Mouse (Mus musculus) limb, embryonic 13.5 days (tissue): ENCODE measurements around the gene Mpo. TPM values are rescaled to one million over a fixed set of nuclear protein-coding genes. Genes with fewer than 3 reads are reported as not detected.

ENCODE experiments used
- ATAC-seq: fragments of 200-750 bp; cut with Nextera tagmentation; 2 replicates; pipeline ENCODE4 v1.8.0; 2017; ENCODE audit warnings: low read depth, moderate number of reproducible peaks, moderate TSS enrichment; ENCODE audit not compliant: low FRiP score
- H3K27ac ChIP-seq: fragments of 300-500 bp; sonication (generic); 2 replicates; pipeline ENCODE4 v1.5.1; 2015; ENCODE audit warnings: inconsistent platforms, mild to moderate bottlenecking, moderate library complexity
- H3K27me3 ChIP-seq: fragments of 300-500 bp; sonication (generic); 2 replicates; pipeline ENCODE4 v1.6.1; 2015; ENCODE audit warnings: mild to moderate bottlenecking, inconsistent platforms
- H3K36me3 ChIP-seq: fragments of 300-500 bp; sonication (generic); 2 replicates; pipeline ENCODE4 v1.6.1; 2015; ENCODE audit warnings: inconsistent platforms, mild to moderate bottlenecking, moderate library complexity
- H3K4me1 ChIP-seq: fragments of 300-500 bp; sonication (generic); 2 replicates; pipeline ENCODE4 v1.6.1; 2015; ENCODE audit warnings: inconsistent platforms
- H3K4me2 ChIP-seq: fragments of 300-500 bp; sonication (generic); replicated peaks from 2 replicates; pipeline ENCODE4 v1.6.1; 2015; ENCODE audit warnings: inconsistent platforms, mild to moderate bottlenecking, moderate library complexity
- H3K4me3 ChIP-seq: fragments of 300-500 bp; sonication (generic); 2 replicates; pipeline ENCODE4 v1.5.1; 2015; ENCODE audit warnings: moderate library complexity, mild to moderate bottlenecking, inconsistent platforms
- H3K9ac ChIP-seq: fragments of 300-500 bp; sonication (generic); 2 replicates; pipeline ENCODE4 v1.6.1; 2015; ENCODE audit warnings: mild to moderate bottlenecking, inconsistent platforms
- H3K9me3 ChIP-seq: fragments of 300-500 bp; sonication (generic); 2 replicates; pipeline ENCODE4 v1.6.1; 2016; ENCODE audit warnings: inconsistent platforms
- WGBS: fragments of 180-500 bp; shearing (Covaris S2); methylation state at CpG from one replicate; pipeline ENCODE4 v1.1.7; 2015; 5-methylcytosine and 5-hydroxymethylcytosine counted together
- polyA plus RNA-seq: library from polyadenylated mRNA; unstranded; fragments of >200 nt; fragmentation: Nextera tagmentation; extraction: Ambion mirVana; gene quantifications from 2 replicates; pipeline ENCODE4 v1.2.1, GENCODE M21; 2015

Mpo gene
- 1.0 and 2.1 TPM in 2 replicates for polyA plus RNA-seq

DNA sequence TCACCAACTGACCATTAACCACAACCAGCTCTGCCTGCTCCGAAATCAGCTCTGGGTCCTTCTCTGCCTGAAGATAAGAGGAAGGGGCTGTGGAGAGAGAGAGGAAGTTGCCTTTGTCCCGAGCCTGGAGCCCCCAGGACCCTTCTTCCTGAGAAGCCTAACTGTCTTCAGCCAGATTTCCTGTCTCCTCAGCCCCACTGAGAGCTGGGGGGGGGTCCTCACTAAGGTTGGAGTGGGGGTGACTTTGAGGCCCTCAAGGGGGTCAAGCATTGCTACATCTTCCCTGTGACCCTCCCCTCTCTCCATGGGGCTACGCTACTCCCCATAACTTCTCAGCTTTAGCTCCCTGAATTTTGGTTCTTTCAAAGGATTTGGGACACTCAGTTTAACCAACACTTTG is at the start of gene Mpo:
TSS of gene Mpo (plus strand) at position 122 of the 400 bp plus-strand sequence.
- ATAC-seq, result no peak
- no peaks in the 10 kb centered on the region for H3K9me3 ChIP-seq
- H3K9ac ChIP-seq, result no peak within 1 kb of the TSS
- H3K4me2 ChIP-seq, result no peak within 1 kb of the TSS
- 0 out of 2 replicates have a peak, but pooled peaks cover 5% of the 10 kb centered on the region for H3K27me3 ChIP-seq
- no peak within 1 kb of the TSS for H3K27ac ChIP-seq
- H3K4me3 ChIP-seq, result no peak within 1 kb of the TSS
- WGBS, result 77% methylated on average over 3 of the region's 3 CpGs
- no peaks in the 10 kb centered on the region for H3K4me1 ChIP-seq
- H3K36me3 ChIP-seq, result no peaks in the 10 kb centered on the region

DNA sequence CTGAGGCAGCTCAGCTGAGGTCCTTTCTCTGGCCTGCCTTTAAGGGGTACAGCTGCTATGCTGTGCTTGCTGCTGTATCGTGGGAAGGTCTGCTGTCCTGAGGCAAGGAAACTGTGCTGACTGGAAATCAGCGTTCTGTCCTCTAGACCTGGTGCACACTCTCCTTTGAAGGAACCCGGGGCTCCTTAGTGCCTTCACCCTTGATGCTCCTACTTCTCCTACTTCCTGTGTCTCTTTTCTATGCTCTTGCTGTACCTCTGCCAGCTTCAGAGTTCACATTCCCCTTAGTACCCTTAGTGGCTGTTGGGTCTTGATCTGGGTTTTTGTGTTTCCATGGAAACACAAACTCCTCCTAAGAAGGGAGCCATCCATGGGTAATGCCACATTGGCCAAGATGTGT is 49.7 kb upstream of the Mpo start:
- Histone ChIP-seq H3K27me3 (0 out of 2 replicates have a peak, but pooled peaks cover under 1% of the 10 kb centered on the region), H3K4me1 (peaks cover 4% of the 10 kb centered on the region; the same call in 1 of the 2 replicates), H3K9ac (no peak overlapping the region), H3K27ac (no peak overlapping the region), H3K9me3 (no peaks in the 10 kb centered on the region), H3K4me2 (no peak overlapping the region), H3K4me3 (no peak overlapping the region), H3K36me3 (peaks cover 56% of the 10 kb centered on the region)
- WGBS, result 98% methylated on average over 3 of the region's 3 CpGs
- ATAC-seq, result no peak

DNA sequence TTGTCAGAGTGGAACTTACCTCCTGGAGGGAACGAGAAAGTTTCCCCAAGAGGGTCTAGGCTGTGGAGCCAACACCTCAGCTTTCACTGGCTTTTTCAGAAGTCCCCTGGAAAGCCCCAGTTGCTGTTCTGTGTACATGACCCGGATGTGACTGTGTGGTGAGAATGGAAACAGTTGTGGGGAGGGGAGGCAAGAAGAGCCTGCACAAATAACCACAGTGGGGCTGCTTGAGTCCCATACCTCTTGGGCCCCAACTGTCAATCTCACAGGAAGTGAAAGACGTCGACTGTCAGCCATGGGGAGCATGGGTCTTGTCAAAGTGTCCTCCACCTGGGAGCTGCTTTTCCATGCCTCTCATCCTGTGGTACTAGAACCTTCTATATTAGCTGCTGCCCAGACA is 48.4 kb upstream of the Mpo start:
- Histone ChIP-seq H3K36me3 (peaks cover 48% of the 10 kb centered on the region), H3K9me3 (no peaks in the 10 kb centered on the region), H3K27me3 (0 out of 2 replicates have a peak, but pooled peaks cover 5% of the 10 kb centered on the region), H3K27ac (no peak overlapping the region), H3K9ac (no peak overlapping the region), H3K4me2 (no peak overlapping the region), H3K4me1 (peaks cover 12% of the 10 kb centered on the region), H3K4me3 (no peak overlapping the region)
- WGBS, result 75% methylated on average over 4 of the region's 4 CpGs
- ATAC-seq, result no peak

DNA sequence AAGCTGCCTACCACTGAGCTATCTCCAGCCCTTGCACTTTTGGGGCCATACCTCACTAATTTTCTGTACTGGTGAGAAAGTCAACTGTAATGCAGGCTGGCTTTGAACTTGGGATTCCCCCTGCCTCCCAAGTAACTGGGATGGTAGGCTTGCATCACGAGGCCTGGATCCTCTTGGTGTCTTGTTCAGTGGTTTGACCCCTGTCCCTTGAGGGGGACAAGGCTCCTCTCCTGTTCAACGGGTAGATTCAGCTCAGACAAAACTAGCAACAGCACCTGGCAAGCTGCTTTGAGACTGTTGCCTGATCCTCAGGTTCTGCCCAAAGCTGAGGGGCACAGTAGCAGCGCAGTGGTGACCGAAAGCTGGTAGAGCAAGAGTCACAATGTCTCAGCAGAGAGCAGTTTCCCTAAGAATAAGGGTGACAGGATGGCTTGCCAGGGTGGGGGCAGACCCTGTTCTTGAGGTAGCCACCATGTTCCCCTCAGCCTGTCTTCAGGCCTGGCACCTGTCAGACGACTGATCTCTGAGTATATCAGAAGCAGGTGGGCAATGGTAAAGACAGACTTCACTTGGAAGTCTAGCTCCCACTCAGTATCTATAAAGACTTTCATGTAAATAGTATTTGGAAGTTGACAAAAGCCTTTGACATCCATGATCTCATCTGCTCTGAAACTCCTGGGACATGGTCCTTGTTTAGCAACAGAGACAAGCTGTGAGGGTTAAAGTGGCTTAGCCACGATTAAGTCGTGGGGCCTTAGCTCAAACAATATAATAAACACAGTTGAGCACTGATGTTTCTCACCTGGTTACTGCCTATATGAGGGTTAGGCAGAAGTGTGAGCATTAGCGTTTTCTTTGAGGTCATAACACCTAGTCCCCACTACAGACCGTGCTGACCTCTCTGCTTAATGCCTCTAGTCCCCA is 47.5 kb upstream of the Mpo start:
- Histone ChIP-seq H3K4me1 (peaks cover 12% of the 10 kb centered on the region), H3K4me3 (no peak overlapping the region), H3K27ac (no peak overlapping the region), H3K9ac (no peak overlapping the region), H3K27me3 (0 out of 2 replicates have a peak, but pooled peaks cover 5% of the 10 kb centered on the region), H3K4me2 (no peak overlapping the region), H3K9me3 (no peaks in the 10 kb centered on the region), H3K36me3 (peaks cover 41% of the 10 kb centered on the region)
- 84% methylated on average over 9 of the region's 9 CpGs for WGBS
- ATAC-seq, result no peak

DNA sequence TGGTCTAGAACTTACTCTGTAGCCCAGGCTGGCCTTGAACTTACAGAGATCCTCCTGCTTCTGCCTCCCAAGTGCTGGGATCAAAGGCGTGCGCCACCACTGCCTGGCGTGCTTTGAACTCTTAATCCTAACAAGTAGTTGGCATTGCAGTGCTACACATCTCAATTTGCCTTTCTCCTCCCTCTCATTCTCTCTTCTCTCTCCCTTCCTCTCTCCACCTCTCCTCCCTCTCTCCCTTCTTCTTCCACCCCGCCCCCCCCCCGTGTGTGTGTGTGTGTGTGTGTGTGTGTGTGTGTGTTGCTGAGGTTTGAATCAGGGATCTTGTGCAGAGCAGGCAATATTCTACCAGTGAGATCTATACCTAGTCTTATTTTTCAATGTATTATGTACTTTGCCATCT is 46.1 kb upstream of the Mpo start:
- Histone ChIP-seq H3K4me1 (peaks cover 12% of the 10 kb centered on the region), H3K9ac (no peak overlapping the region), H3K4me3 (no peak overlapping the region), H3K27me3 (0 out of 2 replicates have a peak, but pooled peaks cover 5% of the 10 kb centered on the region), H3K9me3 (no peaks in the 10 kb centered on the region), H3K4me2 (no peak overlapping the region), H3K27ac (no peak overlapping the region), H3K36me3 (peaks cover 33% of the 10 kb centered on the region)
- 84% methylated on average over 5 of the region's 5 CpGs for WGBS
- no peak for ATAC-seq

DNA sequence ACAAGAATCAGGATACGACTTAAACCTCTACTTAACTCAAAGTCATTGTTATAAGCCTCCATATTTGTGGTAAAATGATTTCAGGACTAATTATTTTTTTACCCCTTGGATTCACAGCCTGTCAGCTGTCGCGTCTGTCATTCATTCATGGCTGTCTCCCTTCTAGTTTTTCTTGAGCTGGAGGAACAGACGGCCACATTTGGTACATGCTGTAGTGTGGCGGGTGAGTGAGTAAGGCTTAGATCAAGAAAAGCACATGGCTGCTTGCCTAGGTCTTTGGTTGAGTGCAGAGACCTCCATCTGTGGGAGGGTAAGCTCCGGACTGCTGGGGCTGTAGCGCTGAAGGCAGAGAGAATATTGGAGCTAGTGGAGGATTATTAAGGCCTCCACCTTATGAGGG is 45.7 kb upstream of the Mpo start:
- no peaks in the 10 kb centered on the region for H3K9me3 ChIP-seq
- WGBS, result 87% methylated on average over 7 of the region's 7 CpGs
- ATAC-seq, result no peak
- peaks cover 12% of the 10 kb centered on the region for H3K4me1 ChIP-seq
- 0 out of 2 replicates have a peak, but pooled peaks cover 5% of the 10 kb centered on the region for H3K27me3 ChIP-seq
- no peak overlapping the region for H3K4me3 ChIP-seq
- no peak overlapping the region for H3K9ac ChIP-seq
- no peak overlapping the region for H3K4me2 ChIP-seq
- H3K36me3 ChIP-seq, result peaks cover 28% of the 10 kb centered on the region
- no peak overlapping the region for H3K27ac ChIP-seq

DNA sequence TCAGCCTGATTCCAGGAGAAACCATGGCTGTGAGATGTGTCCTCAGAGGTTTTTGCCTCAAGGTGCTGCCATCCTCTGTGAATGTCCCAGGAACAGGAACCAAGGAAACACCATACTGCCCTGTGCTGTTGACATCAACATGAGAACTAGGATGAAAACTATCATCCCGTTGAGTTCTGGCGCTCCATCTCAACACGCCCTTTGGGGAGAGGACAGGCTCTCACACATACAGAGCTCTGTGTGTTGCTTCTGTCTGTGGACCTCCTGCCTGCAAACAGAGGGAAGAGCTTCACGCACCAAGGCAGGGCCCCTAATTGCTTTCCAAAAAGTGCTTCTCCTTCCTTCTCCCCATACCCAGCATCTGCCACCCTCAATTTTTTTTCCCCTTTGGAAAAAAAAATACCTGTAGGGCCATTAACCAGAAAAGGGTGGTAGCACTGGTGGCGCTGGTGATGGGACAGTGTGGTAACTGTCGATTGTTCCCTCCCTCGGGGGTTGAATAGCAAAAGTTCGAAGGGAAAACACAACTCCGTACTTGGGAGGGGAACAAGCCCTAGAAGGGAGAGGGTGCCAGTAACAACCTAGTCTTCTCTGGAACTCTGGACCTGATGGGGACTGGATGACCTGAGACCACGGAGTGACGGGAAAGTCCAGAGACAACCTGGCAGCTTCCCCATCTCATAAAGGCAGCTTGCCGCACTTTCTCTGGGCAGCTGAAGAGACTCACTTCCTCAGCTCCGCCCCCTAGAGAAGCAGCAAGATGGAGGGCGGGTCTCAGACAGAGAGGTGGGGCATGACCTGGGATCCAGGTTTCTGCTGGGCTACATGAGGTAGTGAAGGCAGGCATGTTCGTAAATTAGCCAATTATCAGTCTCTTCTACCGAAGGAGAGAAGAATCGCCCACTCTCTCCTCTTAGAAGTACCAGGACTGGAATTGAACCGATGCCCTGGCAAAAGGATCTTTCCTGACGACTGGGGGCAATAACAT is 45.0 kb upstream of the Mpo start:
- Histone ChIP-seq H3K4me2 (peak overlapping the region; percentile 44), H3K9me3 (no peaks in the 10 kb centered on the region), H3K27me3 (0 out of 2 replicates have a peak, but pooled peaks cover 5% of the 10 kb centered on the region), H3K4me1 (peaks cover 12% of the 10 kb centered on the region), H3K4me3 (peak overlapping the region; percentile 10; the same call in 1 of the 2 replicates), H3K27ac (no peak overlapping the region), H3K9ac (no peak overlapping the region), H3K36me3 (peaks cover 23% of the 10 kb centered on the region)
- WGBS, result 30% methylated on average over 19 of the region's 19 CpGs
- ATAC-seq, result no peak

DNA sequence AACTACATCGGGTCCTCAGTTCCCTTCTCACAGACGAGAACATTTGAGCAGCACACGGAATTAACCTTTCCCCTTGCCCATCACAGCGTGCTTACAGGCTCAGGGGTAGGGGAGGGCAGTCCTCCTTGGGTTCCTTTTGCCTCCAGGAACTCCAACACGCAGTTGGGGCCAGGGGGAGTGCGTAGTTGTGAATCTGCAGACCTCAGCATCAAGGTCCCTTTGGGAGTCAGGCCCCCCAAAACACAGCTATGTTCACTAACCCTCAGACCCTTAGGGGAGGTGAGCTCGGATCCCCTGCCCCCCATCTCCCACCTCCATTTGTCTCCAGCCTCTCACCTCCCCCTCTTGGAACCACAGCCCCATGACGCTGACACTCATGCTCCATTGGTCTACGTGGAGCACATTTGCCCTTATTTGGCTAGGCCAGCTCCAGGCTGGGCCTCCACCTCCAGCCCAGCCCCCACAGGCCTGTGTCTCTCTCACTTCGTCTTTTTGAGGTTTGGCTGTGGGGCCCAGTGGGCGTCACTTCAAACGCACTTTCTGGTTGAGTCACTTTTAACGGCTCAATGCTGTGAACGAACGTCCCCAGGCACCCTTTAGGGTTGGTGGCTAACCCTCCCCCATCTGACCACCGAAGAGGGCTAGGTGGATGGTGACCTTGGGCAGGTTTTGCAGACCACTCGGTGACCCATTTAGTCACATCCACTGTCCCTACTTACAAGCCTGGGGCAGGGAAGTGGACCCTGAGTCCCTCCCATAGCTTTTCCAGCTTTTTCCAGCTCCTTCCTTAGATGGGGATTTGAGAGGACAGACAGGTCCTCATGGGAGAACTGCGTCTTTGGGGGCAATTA is 44.0 kb upstream of the Mpo start:
- Histone ChIP-seq H3K4me1 (peaks cover 12% of the 10 kb centered on the region), H3K9me3 (no peaks in the 10 kb centered on the region), H3K27ac (no peak overlapping the region), H3K4me3 (no peak overlapping the region), H3K9ac (no peak overlapping the region), H3K27me3 (0 out of 2 replicates have a peak, but pooled peaks cover 5% of the 10 kb centered on the region), H3K4me2 (peak overlapping the region; percentile 44), H3K36me3 (peaks cover 13% of the 10 kb centered on the region)
- ATAC-seq, result no peak
- 37% methylated on average over 18 of the region's 18 CpGs for WGBS

DNA sequence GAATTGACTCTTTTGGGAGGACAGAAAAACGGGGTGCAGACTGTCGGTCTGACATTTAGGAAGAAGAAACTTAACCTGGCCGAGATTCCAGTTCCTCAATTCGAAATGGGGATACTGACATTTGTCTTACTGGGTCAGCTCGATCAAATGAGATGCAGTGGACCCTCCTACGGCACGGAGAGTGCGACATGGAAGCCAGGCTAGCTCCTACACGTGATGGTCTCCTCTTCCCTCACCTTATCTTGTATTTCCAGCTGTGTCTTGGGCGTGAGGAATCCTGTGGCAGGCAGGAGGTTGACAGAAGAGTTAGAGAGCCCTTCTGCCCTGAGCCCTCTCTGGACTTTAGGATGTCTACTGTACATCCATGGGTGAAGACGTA is 43.3 kb upstream of the Mpo start:
- peaks cover 7% of the 10 kb centered on the region for H3K36me3 ChIP-seq
- 81% methylated on average over 11 of the region's 11 CpGs for WGBS
- no peak overlapping the region for H3K27ac ChIP-seq
- peaks cover 12% of the 10 kb centered on the region for H3K4me1 ChIP-seq
- H3K9me3 ChIP-seq, result no peaks in the 10 kb centered on the region
- no peak overlapping the region for H3K9ac ChIP-seq
- H3K27me3 ChIP-seq, result 0 out of 2 replicates have a peak, but pooled peaks cover 5% of the 10 kb centered on the region
- no peak overlapping the region for H3K4me3 ChIP-seq
- H3K4me2 ChIP-seq, result no peak overlapping the region
- no peak for ATAC-seq

DNA sequence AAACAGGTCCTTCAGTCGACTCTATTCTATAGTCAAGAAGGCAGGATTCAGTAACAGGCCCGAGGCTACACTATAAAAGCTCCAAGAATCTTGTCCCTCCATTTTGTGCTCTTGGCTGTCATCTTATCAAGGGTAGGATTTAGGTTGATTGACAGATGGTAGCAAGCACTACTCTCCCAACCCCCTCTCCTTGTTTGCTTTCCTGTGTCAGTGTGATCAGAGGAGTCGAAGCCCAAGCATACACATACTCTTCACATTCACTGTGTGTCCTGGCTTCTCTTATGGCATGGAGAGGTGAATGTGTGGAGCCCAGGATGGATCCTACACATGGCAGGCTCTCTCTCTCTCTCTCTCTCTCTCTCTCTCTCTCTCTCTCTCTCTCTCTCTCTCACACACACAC is 42.9 kb upstream of the Mpo start:
- 0 out of 2 replicates have a peak, but pooled peaks cover 5% of the 10 kb centered on the region for H3K27me3 ChIP-seq
- no peak overlapping the region for H3K4me3 ChIP-seq
- no peak for ATAC-seq
- H3K27ac ChIP-seq, result no peak overlapping the region
- no peak overlapping the region for H3K4me2 ChIP-seq
- H3K9me3 ChIP-seq, result no peaks in the 10 kb centered on the region
- 0 out of 2 replicates have a peak, but pooled peaks cover 2% of the 10 kb centered on the region for H3K36me3 ChIP-seq
- no peak overlapping the region for H3K9ac ChIP-seq
- 78% methylated on average over 3 of the region's 3 CpGs for WGBS
- H3K4me1 ChIP-seq, result peaks cover 12% of the 10 kb centered on the region

DNA sequence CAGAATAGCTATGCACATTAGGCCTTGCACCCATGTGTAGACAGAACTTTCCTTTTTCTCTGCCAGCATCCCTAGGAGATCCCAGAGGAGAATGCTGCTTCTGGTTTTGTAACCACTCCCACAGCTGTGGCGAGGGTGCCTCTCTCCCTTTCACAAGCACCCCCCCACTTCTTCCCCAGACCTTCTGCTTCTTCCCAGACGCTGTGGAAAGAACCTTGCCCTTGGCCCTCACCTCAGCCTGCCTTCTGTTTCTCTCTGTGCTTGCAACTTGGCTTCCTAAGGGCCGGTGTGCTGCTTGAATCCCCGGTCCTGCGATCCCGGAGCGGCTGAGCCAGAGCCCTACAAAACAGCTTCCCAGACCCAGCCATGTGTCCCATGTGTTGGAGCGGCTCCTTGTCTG is 42.4 kb upstream of the Mpo start:
- Histone ChIP-seq H3K27me3 (0 out of 2 replicates have a peak, but pooled peaks cover 5% of the 10 kb centered on the region), H3K9me3 (no peaks in the 10 kb centered on the region), H3K4me1 (peaks cover 12% of the 10 kb centered on the region), H3K9ac (no peak overlapping the region), H3K4me2 (no peak overlapping the region), H3K4me3 (no peak overlapping the region), H3K27ac (no peak overlapping the region), H3K36me3 (no peaks in the 10 kb centered on the region)
- 76% methylated on average over 8 of the region's 8 CpGs for WGBS
- no peak for ATAC-seq
